Comparison of ENCODE assay signal across 9 mouse cellular contexts in the genomic region with DNA sequence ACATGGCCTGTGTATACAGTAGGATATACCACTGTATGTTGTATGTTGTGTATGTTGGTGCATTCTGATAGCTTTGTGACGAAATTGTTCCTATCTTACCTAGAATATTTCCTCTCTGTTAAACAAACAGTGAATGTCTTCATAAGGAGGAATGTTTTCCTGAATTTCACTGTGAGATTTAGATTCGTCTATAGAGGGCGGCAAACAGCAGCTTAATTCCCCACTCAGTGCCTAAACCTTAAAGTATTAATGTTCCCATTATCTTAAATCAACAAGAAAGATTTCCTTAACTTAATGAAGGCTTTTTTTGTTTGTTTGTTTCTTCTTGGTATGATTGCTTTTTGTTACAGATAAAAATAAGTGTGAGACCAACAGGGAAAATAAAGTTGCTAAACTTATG. TPM values are rescaled to one million over a fixed set of nuclear protein-coding genes. Genes with fewer than 3 reads are reported as not detected.
DNase-seq lines count a peak whose midpoint lies in the region; ATAC-seq and TF ChIP-seq lines count a peak whose summit lies in the region.
"Had no signal": no experiment of that assay in that cellular context is flagged by ENCODE, and none has a peak within 500 bp of the region (broad histone marks: within the 10 kb centered on the region; RNA-seq: fewer than 3 reads in every experiment).

No protein-coding gene starts in this region.

- 11% methylated on average over 3 of the region's 3 CpGs for WGBS in intestine, postnatal 0 days
- 18% methylated on average over 3 of the region's 3 CpGs for WGBS in intestine, embryonic 16.5 days

- peak; percentile 62 for TF ChIP-seq CTCF in intestine, postnatal 0 days (IDR thresholded peaks at IDR 0.05; ENCODE audit: low read depth)

- peak; percentile 35 for DNase-seq in retina, embryonic 14.5 days (ENCODE audit: low spot score)
- DNase-seq in retina, postnatal 1 day = no peak
- peak; percentile 57 for DNase-seq in adipocyte (ENCODE audit: low spot score)
- no peak for DNase-seq in spleen, adult 12 weeks (ENCODE audit: low spot score)
- DNase-seq: layer of hippocampus, postnatal 36 days had no signal

- no peaks in the 10 kb centered on the region for H3K27me3 ChIP-seq in intestine, postnatal 0 days (replicated peaks; ENCODE audit: control insufficient read depth, insufficient read depth, low read length)
- H3K27me3 ChIP-seq in intestine, embryonic 16.5 days (replicated peaks; ENCODE audit: control insufficient read depth, insufficient read depth, low read length) = no peaks in the 10 kb centered on the region
- H3K27me3 ChIP-seq: megakaryocyte, embryonic 14.5 days had no signal

- H3K36me3 ChIP-seq in intestine, postnatal 0 days (ENCODE audit: control insufficient read depth, insufficient read depth) = no peaks in the 10 kb centered on the region
- no peaks in the 10 kb centered on the region for H3K36me3 ChIP-seq in intestine, embryonic 16.5 days (ENCODE audit: control insufficient read depth, insufficient read depth, low read length)

- H3K9ac ChIP-seq in intestine, postnatal 0 days (ENCODE audit: low read depth, low read length) = no peak overlapping the region
- no peak overlapping the region for H3K9ac ChIP-seq in intestine, embryonic 16.5 days (ENCODE audit: low read depth, low read length)

- H3K4me2 ChIP-seq in intestine, postnatal 0 days (replicated peaks; ENCODE audit: low read depth) = no peak overlapping the region
- no peak overlapping the region for H3K4me2 ChIP-seq in intestine, embryonic 16.5 days (ENCODE audit: low read depth, low read length)

- no peak for ATAC-seq in intestine, postnatal 0 days
- ATAC-seq in intestine, embryonic 16.5 days = no peak
- ATAC-seq in megakaryocyte-erythroid progenitor cell, adult 5-6 weeks (replicated peaks; ENCODE audit: low FRiP score, low TSS enrichment, poor library complexity, severe bottlenecking) = 0 out of 2 replicates have a peak, but pooled peaks have one; percentile 34

- no peaks in the 10 kb centered on the region for H3K4me1 ChIP-seq in intestine, postnatal 0 days (replicated peaks; ENCODE audit: control insufficient read depth, insufficient read depth, low read length)
- no peaks in the 10 kb centered on the region for H3K4me1 ChIP-seq in intestine, embryonic 16.5 days (ENCODE audit: control insufficient read depth, insufficient read depth, low read length)

- no peaks in the 10 kb centered on the region for H3K9me3 ChIP-seq in intestine, postnatal 0 days (ENCODE audit: control insufficient read depth)
- H3K9me3 ChIP-seq in intestine, embryonic 16.5 days (ENCODE audit: control insufficient read depth, low read length) = no peaks in the 10 kb centered on the region

- no peak overlapping the region for H3K4me3 ChIP-seq in intestine, postnatal 0 days (ENCODE audit: low read depth, low read length)
- no peak overlapping the region for H3K4me3 ChIP-seq in intestine, embryonic 16.5 days (ENCODE audit: low read length)
- H3K4me3 ChIP-seq: megakaryocyte, embryonic 14.5 days had no signal

- H3K27ac ChIP-seq in intestine, postnatal 0 days (ENCODE audit: low read depth, low read length) = no peak overlapping the region
- H3K27ac ChIP-seq in intestine, embryonic 16.5 days (ENCODE audit: low read length) = no peak overlapping the region

RNA-seq across cellular contexts. Expression of a gene that starts 55.3 kb away (rescaled TPM):
- 34.4 and 37.7 TPM in 2 replicates for polyA plus RNA-seq in intestine, postnatal 0 days (2015; fragmentation: Nextera tagmentation; extraction: Ambion mirVana)
- 47.2 and 48.7 TPM in 2 replicates for polyA plus RNA-seq in intestine, embryonic 16.5 days (2015; fragmentation: Nextera tagmentation; extraction: Ambion mirVana)
- total RNA-seq in megakaryocyte-erythroid progenitor cell, adult 5-6 weeks (2014; fragmentation: Nextera tagmentation) = 43.1 and 49.6 TPM in 2 replicates
- total RNA-seq in megakaryocyte-erythroid progenitor cell, adult 5-6 weeks (2017) = 56.0 and 66.2 TPM in 2 replicates

RNA-seq across cellular contexts. Expression of a gene that starts 55.7 kb away (rescaled TPM):
- polyA plus RNA-seq in intestine, postnatal 0 days (2015; fragmentation: Nextera tagmentation; extraction: Ambion mirVana) = 2.5 and 2.8 TPM in 2 replicates
- polyA plus RNA-seq in intestine, embryonic 16.5 days (2015; fragmentation: Nextera tagmentation; extraction: Ambion mirVana) = 3.7 and 4.0 TPM in 2 replicates
- 15.7 and 20.7 TPM in 2 replicates for total RNA-seq in megakaryocyte-erythroid progenitor cell, adult 5-6 weeks (2014; fragmentation: Nextera tagmentation)
- total RNA-seq in megakaryocyte-erythroid progenitor cell, adult 5-6 weeks (2017) = 18.2 and 25.3 TPM in 2 replicates

Comparison
In these comparisons a context has a peak if more than half of its experiments do, and no peak if none do; other contexts are left out.
1. DNase-seq: peak in retina, embryonic 14.5 days (single experiment) and adipocyte (single experiment); none in retina, postnatal 1 day (single experiment) and spleen, adult 12 weeks (single experiment).